Mouse (Mus musculus) left cerebral cortex, postnatal 36 days (tissue): ENCODE measurements around the gene Ubash3b. TPM values are rescaled to one million over a fixed set of nuclear protein-coding genes. Genes with fewer than 3 reads are reported as not detected.

Experiments used
- DNase-seq, 2 experiments: peaks; one replicate each; pipeline ENCODE4 v3.0.0; 2021 to 2022; ENCODE audit warnings: low spot score in 2 of 2, mixed read lengths in 1 of 2
- intact Hi-C: fragments of 180-260 bp; cut with DNase I; formaldehyde crosslinking; loops from one replicate; pipeline ENCODE4 v1.15.1; 2025
- total RNA-seq, 2 experiments: library from RNA; stranded (reverse); gene quantifications; 2 replicates each; pipeline ENCODE4 v1.2.3; 2021

The Ubash3b gene
- total RNA-seq, 2 experiments from 2014 or later, result 22.5 to 22.6 TPM

DNA sequence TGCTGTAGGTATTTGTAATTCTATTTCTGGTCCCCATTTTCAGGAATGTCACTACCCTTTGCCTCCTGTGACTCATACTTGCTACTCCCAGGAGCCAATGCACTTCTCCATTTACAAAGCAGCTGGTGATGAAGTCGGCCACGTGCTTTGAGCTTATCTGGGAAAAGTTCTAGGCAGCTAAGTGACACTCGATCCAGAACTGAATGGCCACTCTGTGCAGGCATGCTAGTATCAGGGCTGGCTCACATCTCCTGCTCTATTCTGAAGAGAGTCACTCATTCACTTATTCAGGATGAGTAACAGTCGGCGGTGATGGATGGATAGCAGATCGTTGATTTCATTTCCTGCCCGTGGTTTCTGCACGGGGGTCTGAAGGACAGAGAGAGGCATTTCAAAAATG is 8.5 kb upstream of the Ubash3b start:
- DNase-seq, result no peak
- intact Hi-C loops, result no loop called here

DNA sequence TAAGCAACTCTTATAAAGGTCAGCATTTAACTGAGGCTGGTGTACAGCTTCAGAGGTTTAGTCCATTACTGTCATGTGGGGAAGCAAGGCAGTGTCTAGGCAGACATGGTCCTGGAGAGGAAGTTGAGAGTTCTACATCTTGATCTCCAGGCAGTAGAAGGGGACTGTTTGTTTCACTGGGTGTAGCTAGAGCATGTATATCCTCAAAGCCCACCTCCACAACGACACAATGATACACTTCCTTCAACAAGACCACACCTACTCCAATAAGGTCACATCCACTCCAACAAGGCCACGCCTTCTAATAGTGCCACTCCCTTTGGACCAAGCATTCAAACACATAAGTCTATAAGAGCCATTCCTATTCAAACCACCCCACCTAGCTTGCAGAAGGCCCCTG is 7.2 kb upstream of the Ubash3b start:
- intact Hi-C loops, result no loop called here
- DNase-seq, result no peak

DNA sequence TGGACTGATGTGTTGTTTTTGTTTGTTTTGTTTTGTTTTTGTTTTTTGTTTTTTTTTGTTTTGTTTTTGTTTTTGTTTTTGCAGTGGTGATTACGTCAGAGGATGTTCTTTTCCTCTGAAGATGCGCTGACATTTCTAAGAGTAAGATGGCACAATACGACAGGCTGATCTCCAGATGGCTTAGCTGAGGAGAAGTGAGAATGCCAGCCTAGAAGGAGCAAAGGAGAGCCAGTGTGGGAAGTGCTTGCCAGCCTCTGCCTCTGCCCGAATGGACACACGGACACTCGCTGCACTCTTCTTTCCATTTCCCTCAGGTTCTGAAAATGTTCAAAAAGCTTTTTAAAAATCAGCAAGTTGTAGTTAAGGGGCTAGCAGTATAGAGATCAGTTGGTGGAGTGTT is 6.7 kb upstream of the Ubash3b start:
- intact Hi-C loops, result no loop called here
- DNase-seq, result no peak

DNA sequence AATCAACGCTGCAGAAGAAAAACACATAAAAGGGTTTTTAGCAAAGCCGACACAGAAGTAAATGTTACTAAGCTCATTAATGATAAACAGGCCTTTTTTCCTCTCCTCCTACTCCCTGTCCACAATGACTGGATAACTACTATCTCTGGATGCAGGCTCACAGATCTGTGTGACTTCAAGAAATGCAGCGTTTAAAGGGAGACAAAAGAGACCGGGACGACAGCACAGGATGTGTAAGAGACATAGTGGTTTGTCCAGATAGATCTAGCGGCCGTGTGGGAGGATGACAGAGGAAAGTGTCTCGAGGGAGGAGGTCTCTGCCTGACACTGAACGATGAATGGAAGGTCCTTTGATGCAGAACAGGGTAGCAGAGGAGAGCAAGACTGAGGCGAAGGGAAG is 5.4 kb upstream of the Ubash3b start:
- no peak for DNase-seq
- intact Hi-C loops, result no loop called here

DNA sequence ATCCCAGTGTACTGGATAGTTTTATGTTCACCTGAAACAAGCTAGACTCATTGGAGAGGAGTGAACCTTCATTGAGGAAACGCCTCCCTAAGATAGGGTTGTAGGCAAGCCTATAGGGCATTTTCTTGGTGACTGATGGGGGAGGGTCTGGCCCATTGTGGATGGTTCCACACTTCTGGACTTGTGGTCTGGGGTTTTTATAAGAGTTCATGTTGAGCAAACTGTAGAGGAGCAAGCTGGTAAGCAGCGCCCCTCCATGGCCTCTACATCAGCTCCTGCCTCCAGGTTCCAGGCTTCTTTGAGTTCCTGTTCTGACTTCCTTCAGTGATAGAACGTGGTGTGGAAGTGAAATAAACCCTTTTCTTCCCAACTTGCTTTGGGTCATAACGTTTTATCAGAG is 866 bp upstream of the Ubash3b start:
- DNase-seq, result no peak
- intact Hi-C loops, result no loop called here

DNA sequence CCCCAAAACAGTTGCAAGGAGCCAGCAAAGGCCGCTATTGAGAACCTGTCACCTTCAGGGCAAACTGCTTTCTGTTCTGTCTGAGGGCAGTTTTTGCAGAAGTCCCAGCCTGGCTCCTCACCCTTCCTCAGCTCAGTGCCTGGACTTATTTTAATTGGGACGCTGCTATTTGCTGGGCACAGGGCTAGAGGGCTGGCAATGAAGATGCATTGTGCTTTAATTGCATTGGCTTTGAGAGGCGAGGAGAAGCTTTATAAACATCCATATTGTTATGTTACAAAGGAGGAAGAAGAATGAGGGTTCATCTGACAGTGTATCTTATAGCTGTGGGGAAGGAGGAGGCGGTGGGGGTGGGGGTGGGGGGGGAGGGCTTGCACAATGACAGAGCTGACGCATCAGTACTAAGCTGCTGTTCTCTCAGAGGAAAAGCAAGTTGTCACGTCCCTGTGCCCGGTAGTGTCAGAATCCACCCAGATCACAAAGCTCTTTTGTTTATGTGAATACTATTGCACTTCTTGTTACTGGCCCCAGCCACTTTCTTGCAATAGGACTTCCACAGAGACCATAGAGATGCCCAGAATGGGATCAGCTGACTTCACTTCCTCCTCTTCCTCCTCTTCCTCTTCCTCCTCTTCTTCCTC is 841 bp downstream of the Ubash3b start:
- intact Hi-C loops, result no loop called here
- no peak for DNase-seq

DNA sequence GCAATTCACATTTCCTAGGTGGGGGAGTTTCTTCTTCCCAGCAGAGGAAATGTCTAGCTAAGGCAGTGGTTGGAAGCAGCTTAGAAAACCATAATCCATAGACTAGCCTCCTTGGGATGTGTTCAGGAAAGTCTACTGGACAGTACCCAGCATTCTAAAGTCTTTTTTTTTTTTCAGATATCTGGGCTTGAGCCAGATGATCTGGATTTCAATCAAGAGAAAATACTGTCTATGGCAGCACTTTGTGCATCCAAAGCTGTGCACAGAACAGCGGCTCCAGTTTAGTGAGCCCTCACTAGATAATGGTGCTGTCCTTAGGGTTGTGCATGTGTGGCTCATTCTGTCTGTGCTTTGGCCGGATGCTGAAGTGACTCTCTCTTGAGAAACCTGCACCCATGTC is 2.3 kb downstream of the Ubash3b start:
- no peak for DNase-seq
- intact Hi-C loops, result loop anchor here (10.0 kb wide), 1 partner anchor 114 kb away; no protein-coding TSS in a partner anchor

DNA sequence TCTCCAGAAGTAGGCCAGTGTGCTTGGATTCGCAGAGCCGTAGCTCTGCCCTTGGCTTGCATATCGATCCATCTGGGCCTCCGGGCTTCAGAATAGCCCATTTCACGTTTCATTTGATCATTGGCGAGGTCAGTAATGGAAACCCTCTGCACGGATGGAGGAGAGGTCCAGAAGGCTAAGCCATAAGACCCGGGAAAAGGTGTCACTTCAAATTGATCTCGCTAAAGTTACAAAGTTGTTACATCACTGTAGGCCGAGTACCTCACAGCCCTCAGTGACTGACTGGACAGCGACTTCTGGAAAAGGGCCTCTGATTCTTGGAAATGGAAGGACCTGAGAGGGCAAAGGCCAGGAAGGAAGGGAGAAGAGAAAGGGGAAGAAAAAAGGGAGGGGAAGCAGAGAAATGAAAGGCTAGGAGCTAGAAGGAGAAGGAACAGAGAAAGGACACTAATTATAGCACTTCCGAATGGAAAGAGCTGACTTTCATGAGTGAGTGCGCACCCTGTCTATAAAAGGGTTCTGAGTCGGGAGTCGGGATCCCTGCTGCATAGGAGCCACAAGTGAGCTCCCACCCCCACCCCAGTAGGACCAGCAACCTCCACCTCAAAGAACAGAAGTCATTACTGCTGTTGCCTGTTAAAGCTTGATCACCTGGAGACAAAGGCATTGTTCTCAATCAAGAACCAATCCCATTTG is 3.5 kb downstream of the Ubash3b start:
- no peak for DNase-seq
- intact Hi-C loops, result loop anchor here (10.0 kb wide), 1 partner anchor 113 kb away; no protein-coding TSS in a partner anchor

DNA sequence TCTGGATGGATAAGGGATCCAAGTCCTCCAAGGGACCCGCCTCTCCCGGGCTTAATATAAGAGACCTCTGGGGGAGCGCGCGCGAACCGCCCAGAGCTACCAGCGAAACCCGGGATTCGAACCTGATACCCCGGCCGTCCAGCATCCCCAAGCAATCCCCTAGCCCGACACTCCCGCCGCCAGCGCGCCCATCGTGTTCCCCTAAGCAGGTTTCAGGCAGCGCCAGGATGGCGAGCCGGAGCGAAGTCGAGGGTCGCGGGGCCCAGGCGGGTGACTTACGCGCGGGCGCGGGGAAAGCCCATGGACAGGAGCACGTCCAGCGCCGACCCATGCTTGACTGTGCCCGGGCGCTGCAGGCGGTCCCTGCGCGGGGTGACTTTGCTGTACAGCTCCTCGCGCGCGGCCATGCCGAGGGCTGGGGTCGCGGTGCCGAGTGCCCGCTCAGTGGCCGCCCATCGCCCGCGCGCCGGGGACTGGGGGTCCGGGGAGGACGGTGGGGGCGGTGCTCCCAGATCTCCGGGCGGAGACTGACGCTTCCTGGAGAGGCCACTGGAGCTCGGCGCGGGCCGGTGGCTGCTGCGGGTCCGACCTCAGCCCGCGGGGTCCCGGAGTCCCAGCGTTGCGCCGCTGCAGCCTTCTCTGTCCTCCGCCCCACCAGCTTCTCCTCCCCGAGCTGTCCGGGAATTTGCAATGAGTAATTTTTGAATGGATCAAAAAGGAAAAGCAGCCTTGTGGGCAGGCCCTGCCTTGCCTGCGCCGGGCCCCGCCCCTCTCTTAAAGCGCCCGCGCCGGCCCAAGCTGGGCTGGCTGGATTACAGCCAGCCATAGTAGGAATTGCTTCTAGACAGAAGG is 4.3 kb downstream of the Ubash3b start:
- intact Hi-C loops, result loop anchor here (10.0 kb wide), 1 partner anchor 112 kb away; no protein-coding TSS in a partner anchor
- DNase-seq, result peak; percentile 61 to 71

DNA sequence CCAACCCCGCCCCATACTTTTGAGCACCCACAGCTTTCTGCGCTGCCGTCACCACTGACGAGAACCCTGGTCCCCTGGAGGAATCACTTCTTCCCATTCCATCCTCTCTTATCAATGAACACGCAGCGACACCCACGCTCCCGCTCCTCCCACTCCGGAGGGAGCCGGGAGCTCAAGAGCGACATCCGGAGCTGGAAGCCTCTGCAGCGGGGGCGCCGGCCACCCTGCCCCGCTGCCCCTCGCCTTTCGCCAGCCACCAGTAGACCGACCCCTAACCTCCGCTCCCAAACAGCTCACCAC is 4.8 kb downstream of the Ubash3b start:
- DNase-seq, result peak in 1 of 2 experiments; percentile 50
- intact Hi-C loops, result loop anchor here (10.0 kb wide), 1 partner anchor 112 kb away; no protein-coding TSS in a partner anchor

DNA sequence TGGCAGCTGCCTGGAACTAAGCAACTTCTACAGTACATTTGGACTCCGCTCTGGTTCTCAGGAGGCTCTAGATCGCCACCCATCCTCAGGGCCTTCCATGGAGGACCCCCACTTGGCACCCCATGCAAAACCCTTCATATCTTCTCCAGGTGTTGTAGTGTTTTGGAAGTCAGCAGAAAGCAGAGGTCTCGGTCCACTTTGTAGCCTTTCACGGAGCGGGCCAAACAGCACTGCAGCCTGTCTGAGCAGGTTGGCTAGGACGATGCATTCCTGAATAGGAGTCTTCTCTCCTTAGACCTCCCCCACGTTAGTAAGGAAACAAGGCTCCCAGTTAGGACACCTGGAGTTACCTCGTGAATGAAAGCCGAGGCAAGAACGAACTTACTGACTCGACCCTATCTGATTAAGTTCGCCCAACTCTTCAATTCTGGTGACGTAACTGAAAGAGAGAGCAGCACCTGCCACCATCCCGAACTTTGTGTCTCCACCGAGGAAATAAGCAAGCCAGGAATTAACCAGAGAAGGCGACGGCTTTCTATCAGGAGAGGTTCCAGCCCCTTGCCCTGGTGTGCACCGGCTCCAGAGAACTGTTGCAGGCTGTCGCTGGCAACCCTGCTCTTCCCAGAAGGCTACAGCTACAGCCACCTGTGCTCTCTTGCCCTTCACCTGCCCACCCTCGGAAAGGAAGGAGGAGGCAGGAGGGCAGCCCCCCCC is 5.3 kb downstream of the Ubash3b start:
- intact Hi-C loops, result loop anchor here (10.0 kb wide), 1 partner anchor 111 kb away; no protein-coding TSS in a partner anchor
- no peak for DNase-seq

DNA sequence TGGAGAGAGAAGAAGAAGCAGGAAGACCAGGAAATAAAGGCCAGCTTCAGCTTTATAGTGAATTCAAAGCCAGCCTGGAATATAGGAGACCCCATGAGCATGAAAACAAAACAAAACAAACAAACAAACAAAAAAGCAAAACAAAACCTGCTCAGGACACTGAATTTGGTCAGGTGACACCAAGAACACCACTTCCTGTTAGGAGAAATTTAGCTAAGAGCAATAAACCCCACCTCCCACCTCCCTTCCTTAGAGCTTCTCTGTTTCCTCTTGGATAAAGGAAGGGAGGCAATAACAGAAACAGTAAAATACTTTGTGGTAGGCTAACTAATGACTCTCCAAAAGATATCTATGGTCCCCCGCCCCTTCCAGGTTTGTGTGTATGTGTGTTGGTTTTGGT is 7.5 kb downstream of the Ubash3b start:
- DNase-seq, result no peak
- intact Hi-C loops, result loop anchor here (10.0 kb wide), 1 partner anchor 109 kb away; no protein-coding TSS in a partner anchor

DNA sequence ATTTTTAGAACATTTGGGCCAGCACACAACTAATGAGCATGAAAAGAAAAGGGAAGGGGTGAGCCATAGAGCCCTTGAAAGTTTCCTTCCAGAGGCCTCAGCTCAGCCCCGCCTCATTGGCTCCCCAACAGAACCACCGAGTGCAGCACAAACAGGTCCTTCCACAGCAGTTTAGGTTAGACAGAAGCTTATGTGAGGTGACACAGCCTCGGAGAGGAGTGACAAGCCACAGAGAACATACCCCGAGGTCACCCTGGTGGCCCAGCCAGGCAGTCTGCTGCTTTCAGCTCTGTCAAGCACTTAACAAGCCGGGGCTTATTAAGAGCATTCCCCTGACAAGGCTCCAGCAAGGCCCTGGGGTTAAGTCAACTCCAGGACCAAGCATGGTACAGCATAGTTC is 8.4 kb downstream of the Ubash3b start:
- DNase-seq, result no peak
- intact Hi-C loops, result loop anchor here (10.0 kb wide), 1 partner anchor 108 kb away; no protein-coding TSS in a partner anchor

DNA sequence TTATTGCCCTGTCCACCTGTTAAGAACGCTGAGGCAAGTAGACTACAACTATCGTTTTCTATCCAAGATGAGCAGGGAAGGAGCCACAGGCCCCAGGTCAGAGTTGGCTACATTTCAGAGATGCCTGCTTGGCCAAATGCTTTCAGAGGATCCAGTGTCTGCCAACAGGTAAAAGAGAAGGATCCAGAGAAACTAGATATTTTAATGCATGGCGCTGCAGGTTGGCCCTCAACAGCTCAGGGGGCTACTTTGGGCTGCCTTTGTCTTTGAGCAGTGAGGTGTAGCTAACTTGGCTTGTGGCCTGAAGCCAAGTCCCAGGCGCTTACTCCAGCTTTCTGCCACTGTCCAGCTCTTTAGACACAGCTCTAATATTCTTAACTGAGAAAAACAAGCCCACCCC is 10.0 kb downstream of the Ubash3b start:
- DNase-seq, result no peak
- intact Hi-C loops, result loop anchor here (10.0 kb wide), 1 partner anchor 107 kb away; no protein-coding TSS in a partner anchor

DNA sequence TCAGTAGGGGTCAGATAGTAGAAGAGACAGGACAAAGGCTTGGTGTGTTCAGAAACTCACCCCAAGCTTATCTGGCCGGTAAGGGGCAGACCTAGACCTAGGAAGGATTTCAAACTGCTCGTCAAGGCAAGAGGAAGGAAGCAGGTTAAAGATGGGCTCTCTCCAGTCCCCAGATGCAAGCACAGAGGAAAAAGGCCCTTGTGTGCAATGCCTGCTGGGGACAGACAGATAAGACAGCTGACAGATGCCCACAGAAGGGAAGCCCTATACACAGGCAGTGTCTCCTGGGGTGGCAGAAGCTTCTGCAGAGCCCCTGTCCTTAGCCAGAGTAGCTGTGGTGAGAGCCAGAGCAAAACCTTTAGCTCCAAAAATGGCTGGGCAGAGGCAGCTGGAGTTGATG is 11.6 kb downstream of the Ubash3b start:
- intact Hi-C loops, result loop anchor here (10.0 kb wide), 1 partner anchor 105 kb away; no protein-coding TSS in a partner anchor
- no peak for DNase-seq

DNA sequence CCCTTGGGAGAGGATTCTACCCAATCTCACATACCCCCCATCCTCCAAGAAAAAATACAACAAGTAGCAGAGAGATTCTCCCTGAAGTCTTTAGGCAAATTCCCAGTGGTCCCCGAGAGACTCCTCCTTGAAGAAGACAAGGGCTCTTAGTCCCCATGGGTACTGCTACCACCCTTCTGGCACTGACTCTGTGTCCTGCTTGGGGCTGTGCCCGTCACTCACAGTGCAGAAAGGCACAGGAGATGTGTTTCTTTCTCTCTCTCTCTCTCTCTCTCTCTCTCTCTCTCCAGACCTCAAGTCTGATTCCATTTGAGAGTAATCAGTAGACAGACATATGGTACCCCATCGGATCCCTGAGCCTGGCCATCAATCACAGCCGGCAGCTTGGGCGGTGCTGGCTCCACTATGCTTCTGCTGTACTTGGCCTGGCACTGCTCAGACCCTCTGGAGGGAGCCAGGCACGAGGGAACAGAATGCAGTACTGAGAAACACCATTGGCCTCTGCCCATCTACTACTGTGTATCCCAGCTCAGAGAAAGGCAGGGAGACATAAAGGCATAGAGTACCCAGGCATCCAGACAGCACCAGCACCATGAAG is 12.3 kb downstream of the Ubash3b start:
- DNase-seq, result no peak
- intact Hi-C loops, result no loop called here

DNA sequence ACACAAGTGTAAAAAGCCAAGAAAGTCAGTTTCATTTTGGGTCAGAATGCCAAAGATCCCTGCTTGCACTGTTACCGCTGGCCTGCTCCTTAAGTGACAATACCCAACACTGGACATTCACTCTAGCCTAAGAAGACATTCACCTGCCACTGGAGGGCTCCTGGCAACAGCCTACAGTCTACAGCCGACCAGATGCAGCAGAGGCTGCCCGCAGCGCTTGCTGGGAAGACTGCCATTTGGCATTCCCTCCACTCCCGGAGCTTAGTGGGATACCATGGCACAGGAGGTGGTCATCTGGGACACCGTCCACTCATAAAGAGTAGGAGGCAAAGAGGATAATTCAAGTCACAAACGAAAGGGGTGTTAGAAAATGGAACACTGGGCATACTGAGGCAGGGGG is 12.9 kb downstream of the Ubash3b start:
- intact Hi-C loops, result no loop called here
- DNase-seq, result no peak

DNA sequence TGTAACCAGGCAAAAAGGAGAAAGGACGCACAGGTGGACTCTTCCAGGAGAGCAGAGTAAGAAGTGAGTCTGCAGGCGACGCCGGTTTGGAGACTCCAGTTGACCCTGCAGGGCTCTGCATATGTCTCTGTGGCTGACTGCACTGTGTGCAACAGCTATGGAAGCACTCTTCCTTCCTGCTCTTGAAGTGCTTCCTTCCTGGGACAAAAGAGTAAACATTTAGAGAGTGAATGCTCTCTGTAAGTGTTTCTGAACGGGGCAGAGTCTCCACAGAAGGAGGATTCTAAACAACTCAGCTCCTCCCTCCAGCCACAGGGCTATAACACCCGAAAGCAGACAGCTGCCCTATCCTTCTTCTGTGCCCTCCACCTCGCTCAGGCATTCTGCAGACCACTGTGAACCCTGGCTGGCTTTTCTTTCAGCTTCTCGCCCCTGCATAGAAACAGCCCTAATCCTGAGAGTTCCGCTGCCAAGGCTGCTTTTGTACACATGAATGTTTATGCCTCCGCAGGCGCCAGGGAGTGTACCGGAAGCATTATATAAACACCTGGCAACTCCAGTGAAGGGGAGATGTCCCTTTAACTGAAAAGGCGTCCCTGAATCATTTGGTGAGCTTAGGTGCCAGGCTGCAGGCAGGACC is 14.2 kb downstream of the Ubash3b start:
- intact Hi-C loops, result no loop called here

DNA sequence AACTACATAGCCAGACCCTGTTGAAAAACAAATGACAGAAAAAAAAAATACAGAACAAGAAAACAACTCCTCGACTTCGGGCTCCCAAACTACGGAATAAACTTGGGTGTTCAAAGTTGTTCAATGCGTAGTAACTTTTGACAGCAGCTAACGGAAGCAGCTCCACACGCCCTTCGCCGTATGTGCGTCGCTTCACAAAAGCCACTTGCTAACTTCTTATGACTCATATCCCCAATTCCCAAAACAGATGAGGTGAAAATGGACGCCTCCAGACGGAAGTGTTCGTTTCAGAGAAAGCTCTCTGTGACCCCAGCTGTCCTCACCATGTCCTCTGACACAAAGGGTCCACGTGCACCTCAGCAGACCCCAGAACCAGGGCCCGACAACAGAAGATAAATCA is 17.7 kb downstream of the Ubash3b start:
- intact Hi-C loops, result no loop called here

More for the DNA sequence above, 14.2 kb downstream of the Ubash3b start:
- no peak for DNase-seq

More for the DNA sequence above, 17.7 kb downstream of the Ubash3b start:
- DNase-seq, result no peak
